Mouse (Mus musculus) mouse embryonic stem cell (cell line): ENCODE measurements around the gene Gm12888.
"Not testable (repeated sequence)": the region's sequence is repeated elsewhere in the genome, so short reads cannot be mapped to it uniquely, and the experiment has no call there.

ENCODE experiments used
- in situ Hi-C, 2 experiments: fragments of 300-500 bp; cut with MboI; formaldehyde crosslinking; loops; 1 replicate in 1 of 2; 3 replicates in 1 of 2; pipeline ENCODE4 v1.14.3; 2019 to 2020; ENCODE audit warnings: low sequenced_read_pairs in 2 of 2, low pct_unique_long_range_greater_than_20kb in 1 of 2, mixed read lengths in 1 of 2; ENCODE audit not compliant: unreplicated experiment in 1 of 2

Gene Gm12888

DNA sequence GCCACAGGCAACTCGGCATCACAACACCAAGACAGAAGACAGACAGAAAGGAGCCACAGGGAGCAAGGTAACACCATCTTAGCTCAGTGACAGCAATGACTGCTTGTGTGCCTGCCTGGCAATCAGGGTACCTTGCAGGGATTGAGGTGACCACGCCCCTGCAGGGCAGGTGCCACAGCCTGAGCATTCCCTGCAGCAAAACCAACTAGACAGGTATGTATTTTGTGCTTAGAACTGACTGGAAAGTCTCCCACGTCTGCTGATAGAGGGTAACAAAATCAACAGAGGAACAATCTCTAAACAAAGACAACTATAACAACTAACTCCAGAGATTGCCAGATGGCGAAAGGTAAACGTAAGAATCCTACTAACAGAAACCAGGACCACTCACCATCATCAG is at the start of gene Gm12888:
Gm12888 (minus strand) TSS at position 101 of the 400 bp plus-strand sequence.
- in situ Hi-C loops, result not testable (repeated sequence)
